Mouse (Mus musculus): ENCODE measurements around the gene Adprh.

DNA sequence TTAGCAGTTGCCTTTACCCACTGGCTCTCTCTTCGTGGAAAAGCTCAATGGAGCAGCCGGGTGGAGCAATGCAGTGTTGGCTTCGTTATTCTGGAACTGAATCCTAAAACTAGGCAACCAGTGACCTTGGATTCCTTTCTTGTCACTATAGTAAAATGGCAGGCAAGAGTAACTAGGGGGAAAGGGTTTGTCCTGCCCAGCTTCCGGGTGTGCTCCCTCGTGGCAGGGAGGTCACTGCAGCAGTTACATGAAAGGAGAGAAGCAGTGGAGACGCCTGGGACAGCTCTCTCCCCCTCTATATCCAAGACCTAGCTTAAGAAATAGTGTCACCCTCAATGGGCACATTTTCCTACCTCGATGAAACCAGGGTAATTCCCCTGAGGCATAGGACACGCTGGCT is 16.9 kb upstream of the Adprh start:
- no peak for TF ChIP-seq CTCF (IDR thresholded peaks at IDR 0.05; ENCODE audit: extremely low read depth, insufficient read length, insufficient replicate concordance, low read depth, low read length)
- no peak for TF ChIP-seq POLR2A (IDR thresholded peaks at IDR 0.05; ENCODE audit: low read depth, low read length)
